Mouse (Mus musculus): ENCODE measurements around the gene Nkx2-2.

The Nkx2-2 gene

GRCm38 (mm10) chr2:147181926-147182708 lies 11.9 kb downstream of the Nkx2-2 start:
- in situ Hi-C loops (cut with MseI, MboI) = no loop called here

- in situ Hi-C loops (cut with MseI, MboI) = no loop called here
These were observed 12.8 kb downstream of the Nkx2-2 start for GRCm38 (mm10) chr2:147181304-147181665.

GRCm38 (mm10) chr2:147180649-147181303 lies 13.3 kb downstream of the Nkx2-2 start:
- in situ Hi-C loops (cut with MseI, MboI) = no loop called here

- in situ Hi-C loops (cut with MseI, MboI) = loop anchor here (5.0 to 10.0 kb wide), 3 partner anchors 94 to 554 kb away; partner anchors contain the start of gene Nkx2-4 (in 1 of the 2)
These were observed 15.7 kb downstream of the Nkx2-2 start for GRCm38 (mm10) chr2:147178091-147179059.

- in situ Hi-C loops (cut with MseI, MboI) = loop anchor here (5.0 to 10.0 kb wide), 3 partner anchors 93 to 553 kb away; partner anchors contain the start of gene Nkx2-4 (in 1 of the 2)
These were observed 16.4 kb downstream of the Nkx2-2 start for GRCm38 (mm10) chr2:147177672-147178071.

- in situ Hi-C loops (cut with MseI, MboI) = loop anchor here (5.0 to 10.0 kb wide), 3 partner anchors 90 to 550 kb away; partner anchors contain the start of gene Nkx2-4 (in 1 of the 2)
These were observed 18.7 kb downstream of the Nkx2-2 start for GRCm38 (mm10) chr2:147175296-147175695.

- in situ Hi-C loops (cut with MseI, MboI) = loop anchor here (10.0 to 25.0 kb wide), 3 partner anchors 89 to 549 kb away; partner anchors contain the start of gene Nkx2-4 (in 1 of the 2)
These were observed 20.3 kb downstream of the Nkx2-2 start for GRCm38 (mm10) chr2:147173751-147174150.

- in situ Hi-C loops (cut with MseI, MboI) = loop anchor here (10.0 to 25.0 kb wide), 3 partner anchors 86 to 546 kb away; partner anchors contain the start of gene Nkx2-4 (in 1 of the 2)
These were observed 23.5 kb downstream of the Nkx2-2 start for GRCm38 (mm10) chr2:147170538-147170937.

- in situ Hi-C loops (cut with MseI, MboI) = loop anchor here in 1 of 2 experiments (25.0 kb wide), 1 partner anchor 529 kb away; no protein-coding TSS in a partner anchor
These were observed 28.2 kb downstream of the Nkx2-2 start for GRCm38 (mm10) chr2:147165863-147166262.

- in situ Hi-C loops (cut with MseI, MboI) = loop anchor here in 1 of 2 experiments (25.0 kb wide), 1 partner anchor 528 kb away; no protein-coding TSS in a partner anchor
These were observed 28.7 kb downstream of the Nkx2-2 start for GRCm38 (mm10) chr2:147165376-147165775.

GRCm38 (mm10) chr2:147152543-147152942 lies 41.5 kb downstream of the Nkx2-2 start:
- in situ Hi-C loops (cut with MseI, MboI) = loop anchor here in 1 of 2 experiments (25.0 kb wide), 1 partner anchor 515 kb away; no protein-coding TSS in a partner anchor
